Mouse (Mus musculus) lung, postnatal 10 days (tissue): ENCODE results near the gene Apof.

Source experiments
- DNase-seq: peaks from one replicate; pipeline ENCODE4 v3.0.0; 2021

The Apof gene

DNA sequence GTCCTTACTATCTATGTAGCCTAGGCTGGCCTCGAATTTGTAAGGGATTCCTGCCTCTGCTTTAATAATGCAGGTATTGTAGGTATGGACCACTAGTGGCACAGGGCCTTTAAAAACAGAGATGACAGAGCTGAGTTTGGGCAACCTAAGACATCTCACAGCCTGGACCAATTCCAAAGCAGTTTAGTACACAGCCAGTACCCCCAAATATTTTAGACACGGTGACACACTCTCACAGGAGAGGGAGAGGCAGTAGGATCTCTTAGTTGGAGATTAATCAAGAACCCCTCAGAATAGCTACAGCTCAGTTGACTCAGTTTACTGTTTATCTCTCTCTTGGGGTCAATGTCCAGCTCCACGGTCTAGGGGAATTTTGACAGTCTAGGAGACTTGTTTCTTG lies 33.9 kb downstream of the Apof start:
- no peak for DNase-seq

DNA sequence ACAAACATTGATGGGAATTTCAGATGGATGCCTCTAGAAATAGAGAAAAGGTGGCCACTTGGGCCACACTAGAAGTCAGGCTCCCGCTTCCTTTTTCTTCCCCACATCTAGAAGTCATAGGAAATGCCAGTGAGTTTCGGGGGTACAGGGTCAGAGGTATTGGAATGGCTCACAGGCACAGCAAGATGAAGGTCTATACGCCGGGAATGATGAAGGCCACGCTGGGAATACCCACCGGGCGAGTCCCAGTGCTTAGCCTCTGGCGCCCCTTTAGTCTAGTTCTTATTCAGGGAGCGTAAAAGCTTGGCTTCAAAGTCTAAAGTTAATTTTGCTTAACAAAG lies 34.3 kb downstream of the Apof start:
- DNase-seq = no peak

DNA sequence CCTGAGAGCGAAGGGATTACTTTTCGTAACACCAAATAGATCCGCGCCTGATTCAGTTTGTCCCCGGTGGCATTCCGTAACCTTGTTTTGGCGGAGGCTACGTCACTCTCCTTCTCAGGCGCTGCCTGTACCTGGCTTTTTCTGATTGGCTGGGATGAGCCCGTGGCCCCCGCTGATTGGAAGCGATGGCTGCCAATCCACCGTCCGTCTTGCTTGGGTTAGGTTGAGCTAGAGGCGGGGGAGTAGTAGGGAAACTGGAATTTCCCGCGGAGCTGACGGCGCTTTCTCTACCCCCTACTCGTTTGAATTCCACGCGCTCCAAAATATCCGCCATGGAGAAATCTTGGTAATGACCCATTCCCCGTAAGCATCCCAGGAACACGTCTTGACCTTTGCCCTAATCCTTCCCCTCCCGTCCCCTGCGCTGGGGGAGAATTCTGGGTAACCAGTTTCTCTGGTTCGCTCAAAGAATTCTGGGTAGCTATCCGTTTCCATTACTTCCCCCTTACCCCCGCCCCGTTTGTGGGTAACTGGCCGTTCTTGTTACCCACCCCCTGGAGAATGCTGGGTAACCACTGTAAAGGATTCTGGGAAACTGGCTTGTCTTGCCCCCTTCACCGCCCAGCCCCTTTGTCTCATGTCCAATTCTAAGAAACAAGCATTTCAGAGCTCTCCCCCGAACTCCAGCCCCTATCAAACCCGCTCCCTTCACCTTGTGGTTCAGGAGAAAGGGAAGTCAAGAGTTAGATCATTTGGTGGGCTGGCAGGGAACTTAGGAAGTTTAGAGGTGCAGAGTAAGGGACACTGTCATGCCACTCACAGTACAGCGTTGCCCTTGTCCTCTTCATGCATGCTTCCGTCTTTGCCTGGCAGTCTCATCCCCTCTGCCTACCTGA lies 34.9 kb downstream of the Apof start, which contains the start of gene Pan2:
Gene Pan2 (plus strand): TSS at position 210 of the 896 bp plus-strand sequence.
- peak; percentile 100 for DNase-seq

DNA sequence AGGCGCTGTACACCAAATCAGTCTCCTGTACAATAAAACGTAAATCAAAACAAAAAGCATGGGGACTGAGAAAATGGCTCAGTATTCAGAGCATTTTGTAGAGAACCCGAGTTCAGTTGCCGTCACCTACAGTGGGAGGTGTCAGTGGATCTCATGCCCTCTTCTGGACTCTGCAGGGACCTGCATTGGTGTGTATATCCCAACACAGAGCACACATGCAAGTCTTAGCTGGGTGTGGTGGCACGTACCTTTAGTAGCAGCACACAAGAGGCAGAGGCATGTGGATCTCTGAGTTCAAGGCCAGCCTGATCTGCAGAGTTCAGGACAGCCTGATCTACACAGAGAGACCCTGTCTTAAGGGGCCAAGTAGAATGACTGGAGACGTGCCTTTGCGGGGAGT lies 41.2 kb downstream of the Apof start:
- DNase-seq = no peak

DNA sequence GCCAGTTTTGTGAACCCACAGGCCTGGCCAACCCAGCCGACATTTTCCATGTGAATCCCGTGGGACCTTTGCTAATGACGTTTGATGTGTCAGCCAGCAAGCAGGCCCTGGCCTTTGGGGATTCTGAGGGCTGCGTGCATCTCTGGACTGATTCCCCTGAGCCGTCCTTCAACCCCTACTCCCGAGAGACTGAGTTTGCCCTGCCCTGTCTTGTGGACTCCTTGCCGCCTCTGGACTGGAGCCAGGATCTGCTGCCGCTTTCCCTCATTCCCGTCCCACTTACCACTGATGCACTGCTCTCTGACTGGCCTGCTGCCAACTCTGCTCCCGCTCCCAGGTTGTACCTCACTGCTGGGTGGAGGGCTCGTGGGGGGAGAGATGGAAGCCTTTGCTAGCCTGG lies 41.7 kb downstream of the Apof start:
- peak; percentile 35 for DNase-seq

DNA sequence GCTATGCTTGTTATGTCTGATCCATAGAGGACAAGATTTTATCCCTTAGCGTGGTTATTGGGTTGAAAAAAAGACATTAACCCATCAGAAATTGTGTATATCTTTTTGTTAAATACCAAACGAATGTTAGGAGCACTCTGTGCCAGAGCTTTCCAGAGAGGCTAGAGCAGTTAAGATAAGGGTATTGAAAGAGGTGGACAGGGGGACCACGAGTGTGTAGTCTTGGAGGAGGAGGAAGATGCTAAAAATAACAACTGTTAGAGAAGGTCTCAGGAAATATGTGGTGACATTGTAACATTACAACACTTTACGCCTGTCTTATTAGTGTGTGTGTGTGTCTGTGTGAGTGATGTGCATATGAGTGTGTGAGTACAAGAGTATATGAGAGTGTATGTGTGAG lies 42.4 kb downstream of the Apof start:
- DNase-seq = no peak

DNA sequence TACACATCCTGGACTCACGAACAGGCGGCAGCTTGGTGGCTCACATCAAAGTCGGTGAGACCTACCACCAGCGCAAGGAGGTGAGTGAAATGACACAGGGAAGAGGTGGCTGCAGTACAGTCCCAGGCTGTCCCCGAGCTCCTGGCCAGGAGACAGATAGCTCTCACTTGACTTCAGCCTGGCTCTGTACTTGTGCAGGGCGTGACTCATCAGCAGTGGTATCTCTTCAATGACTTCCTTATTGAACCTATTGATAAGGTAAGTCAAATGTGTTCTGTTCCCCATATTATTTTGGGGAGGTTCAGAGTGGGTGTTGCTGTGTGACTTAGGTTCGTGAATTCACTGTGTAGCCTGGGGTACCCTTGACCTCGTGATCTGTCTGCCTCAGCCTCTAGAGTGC lies 47.1 kb downstream of the Apof start:
- DNase-seq = no peak
